Mouse (Mus musculus): ENCODE data around the gene Gm4952. TPM values are rescaled to one million over a fixed set of nuclear protein-coding genes. Genes with fewer than 3 reads are reported as not detected.

Gm4952 gene
- polyA plus RNA-seq, 1 experiment = 0.16 TPM

DNA sequence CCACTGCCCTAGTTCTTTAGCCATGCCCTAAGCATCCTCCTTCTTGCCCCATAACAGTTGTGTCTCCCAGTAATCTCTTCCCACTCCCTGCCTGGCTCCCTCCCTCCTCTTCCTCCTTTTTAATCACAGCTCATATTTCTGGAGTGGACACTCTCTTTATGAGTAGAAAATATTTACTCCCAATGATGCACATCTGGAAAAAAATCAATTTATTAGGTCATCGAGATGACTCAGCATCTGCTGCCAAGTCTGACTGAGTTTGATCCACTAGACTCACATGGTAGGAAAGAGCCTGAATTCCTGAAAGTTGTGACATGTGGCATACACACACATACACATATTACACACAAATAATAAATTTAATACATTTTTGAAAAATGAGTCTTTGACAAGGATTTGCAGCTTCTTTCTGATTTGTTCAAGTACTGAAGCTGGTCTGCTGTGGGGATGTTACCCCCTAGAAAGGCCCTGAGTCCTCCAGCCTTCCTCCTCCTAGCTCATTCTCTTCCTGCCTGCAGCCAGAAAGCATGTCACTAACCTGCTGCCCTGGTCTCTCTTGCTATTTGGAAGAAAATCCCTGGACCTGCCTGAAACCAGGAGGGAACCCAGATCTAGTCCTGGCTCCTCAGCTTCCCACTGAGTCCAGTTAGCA lies 27.0 kb upstream of the Gm4952 start:
- 62% methylated on average over 1 of the region's 1 CpGs for WGBS
- no peaks in the 10 kb centered on the region for H3K27me3 ChIP-seq (ENCODE audit: control insufficient read depth, insufficient read depth, low read length)
- no peak for TF ChIP-seq CTCF (IDR thresholded peaks at IDR 0.05; ENCODE audit: borderline replicate concordance, insufficient read depth, low read depth, low read length)
- no peak for TF ChIP-seq POLR2A (IDR thresholded peaks at IDR 0.05; ENCODE audit: borderline replicate concordance, insufficient read depth, low read length)
- H3K4me1 ChIP-seq (ENCODE audit: control insufficient read depth, insufficient read depth, low read length) = no peaks in the 10 kb centered on the region
- no peak overlapping the region for H3K4me3 ChIP-seq (replicated peaks; ENCODE audit: insufficient read depth, low read depth, low read length)
- no peak overlapping the region for H3K27ac ChIP-seq (ENCODE audit: insufficient read depth, low read length)
- DNase-seq = no peak

DNA sequence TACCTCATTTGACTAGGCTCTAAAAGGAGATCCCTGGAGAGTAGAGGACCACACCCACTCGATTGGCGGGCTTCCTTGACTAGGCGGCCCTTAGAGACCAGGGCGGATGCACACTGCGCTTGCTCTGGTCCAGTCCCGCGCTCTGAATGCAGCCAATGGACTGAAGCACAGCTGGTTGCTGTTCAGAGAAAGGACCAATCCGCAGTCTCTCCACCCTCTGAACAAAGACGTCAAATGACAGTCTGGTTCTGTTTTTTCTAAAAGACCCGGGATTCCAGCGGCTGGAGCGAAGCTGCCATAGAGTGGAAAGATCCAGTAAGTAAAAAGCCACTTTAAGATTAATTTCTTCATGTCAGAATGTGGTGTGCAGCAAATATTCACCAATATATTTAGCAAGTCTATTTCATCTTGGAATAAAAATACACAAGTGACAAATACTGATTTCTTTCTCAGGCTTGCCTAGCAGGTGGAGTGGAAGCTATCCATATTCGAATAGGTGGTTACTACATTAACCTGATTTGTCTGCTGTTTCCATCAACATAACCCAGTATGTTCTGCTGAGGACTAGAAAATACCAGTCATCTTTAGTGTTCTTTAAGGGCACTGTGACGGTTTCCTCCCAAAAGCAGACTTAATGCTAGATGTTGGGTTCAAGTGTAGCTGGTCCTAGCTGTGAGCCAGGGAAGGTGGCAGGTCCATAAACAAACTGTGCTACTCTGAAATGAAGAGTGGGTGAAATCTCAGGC lies 26.3 kb upstream of the Gm4952 start:
- H3K27ac ChIP-seq (ENCODE audit: insufficient read depth, low read length) = no peak overlapping the region
- no peak overlapping the region for H3K4me3 ChIP-seq (replicated peaks; ENCODE audit: insufficient read depth, low read depth, low read length)
- WGBS = 3% methylated on average over 14 of the region's 14 CpGs
- peak; percentile 13 to 42 for DNase-seq
- no peaks in the 10 kb centered on the region for H3K27me3 ChIP-seq (ENCODE audit: control insufficient read depth, insufficient read depth, low read length)
- no peak for TF ChIP-seq CTCF (IDR thresholded peaks at IDR 0.05; ENCODE audit: borderline replicate concordance, insufficient read depth, low read depth, low read length)
- no peak for TF ChIP-seq POLR2A (IDR thresholded peaks at IDR 0.05; ENCODE audit: borderline replicate concordance, insufficient read depth, low read length)
- no peaks in the 10 kb centered on the region for H3K4me1 ChIP-seq (ENCODE audit: control insufficient read depth, insufficient read depth, low read length)

DNA sequence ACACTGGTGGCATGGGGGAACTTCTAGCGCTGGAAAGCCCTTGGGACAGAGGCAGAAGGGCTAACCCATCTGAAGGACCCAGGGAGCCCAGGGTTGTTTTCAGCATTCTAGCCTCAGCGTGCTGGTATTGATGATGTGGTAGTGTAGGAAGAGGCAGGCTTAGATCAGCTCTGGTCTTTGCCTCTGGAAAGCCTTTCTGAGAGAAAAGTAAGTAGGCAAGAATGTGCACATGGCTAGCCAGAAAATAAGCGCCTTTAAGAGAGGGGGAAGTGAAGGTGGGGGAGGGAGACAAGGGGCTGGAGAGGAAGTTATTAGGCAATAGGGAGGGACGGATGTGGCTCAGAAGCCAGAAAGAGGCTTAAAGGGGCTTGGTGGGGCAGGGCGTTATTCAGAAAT lies 25.8 kb upstream of the Gm4952 start:
- WGBS = 14% methylated on average over 5 of the region's 5 CpGs

DNA sequence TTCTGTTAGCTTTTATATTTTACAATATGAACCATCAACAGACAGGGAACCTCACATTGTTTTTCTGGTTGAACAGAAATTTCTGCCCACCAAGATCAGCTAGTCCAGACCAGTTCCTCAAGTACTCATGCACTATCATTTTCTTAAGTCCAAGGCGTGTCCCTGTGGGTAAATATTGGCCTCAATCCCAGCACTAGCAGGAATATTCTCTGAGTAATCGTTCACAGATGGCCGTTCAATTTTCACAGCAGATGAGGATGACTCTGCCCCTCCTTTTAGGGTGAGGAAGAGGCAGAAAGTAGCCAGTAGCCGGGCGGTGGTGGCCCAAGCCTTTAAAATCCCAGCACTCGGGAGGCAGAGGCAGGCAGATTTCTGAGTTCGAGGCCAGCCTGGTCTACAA lies 24.7 kb upstream of the Gm4952 start:
- Histone ChIP-seq H3K4me3 (replicated peaks; ENCODE audit: insufficient read depth, low read depth, low read length) (no peak overlapping the region), H3K4me1 (ENCODE audit: control insufficient read depth, insufficient read depth, low read length) (no peaks in the 10 kb centered on the region), H3K27ac (ENCODE audit: insufficient read depth, low read length) (no peak overlapping the region), H3K27me3 (ENCODE audit: control insufficient read depth, insufficient read depth, low read length) (no peaks in the 10 kb centered on the region)
- TF ChIP-seq CTCF (IDR thresholded peaks at IDR 0.05; ENCODE audit: borderline replicate concordance, insufficient read depth, low read depth, low read length) = no peak
- TF ChIP-seq POLR2A (IDR thresholded peaks at IDR 0.05; ENCODE audit: borderline replicate concordance, insufficient read depth, low read length) = no peak
- 43% methylated on average over 7 of the region's 7 CpGs for WGBS
- no peak for DNase-seq

More for the DNA sequence above, 25.8 kb upstream of the Gm4952 start:
- Histone ChIP-seq H3K4me1 (ENCODE audit: control insufficient read depth, insufficient read depth, low read length) (no peaks in the 10 kb centered on the region), H3K27me3 (ENCODE audit: control insufficient read depth, insufficient read depth, low read length) (no peaks in the 10 kb centered on the region), H3K27ac (ENCODE audit: insufficient read depth, low read length) (no peak overlapping the region), H3K4me3 (replicated peaks; ENCODE audit: insufficient read depth, low read depth, low read length) (no peak overlapping the region)
- TF ChIP-seq CTCF (IDR thresholded peaks at IDR 0.05; ENCODE audit: borderline replicate concordance, insufficient read depth, low read depth, low read length) = no peak
- no peak for TF ChIP-seq POLR2A (IDR thresholded peaks at IDR 0.05; ENCODE audit: borderline replicate concordance, insufficient read depth, low read length)
- no peak for DNase-seq

- DNase-seq = no peak
- Histone ChIP-seq H3K27ac (ENCODE audit: insufficient read depth, low read length) (no peak overlapping the region), H3K4me3 (replicated peaks; ENCODE audit: insufficient read depth, low read depth, low read length) (no peak overlapping the region), H3K4me1 (ENCODE audit: control insufficient read depth, insufficient read depth, low read length) (no peaks in the 10 kb centered on the region), H3K27me3 (ENCODE audit: control insufficient read depth, insufficient read depth, low read length) (no peaks in the 10 kb centered on the region)
- WGBS = 62% methylated on average over 2 of the region's 2 CpGs
- no peak for TF ChIP-seq POLR2A (IDR thresholded peaks at IDR 0.05; ENCODE audit: borderline replicate concordance, insufficient read depth, low read length)
- TF ChIP-seq CTCF (IDR thresholded peaks at IDR 0.05; ENCODE audit: borderline replicate concordance, insufficient read depth, low read depth, low read length) = no peak
Observed at GRCm38 (mm10) chr19:12575514-12575913, 24.3 kb upstream of the Gm4952 start.

- Histone ChIP-seq H3K27ac (ENCODE audit: insufficient read depth, low read length) (no peak overlapping the region), H3K27me3 (ENCODE audit: control insufficient read depth, insufficient read depth, low read length) (no peaks in the 10 kb centered on the region), H3K4me1 (ENCODE audit: control insufficient read depth, insufficient read depth, low read length) (no peaks in the 10 kb centered on the region), H3K4me3 (replicated peaks; ENCODE audit: insufficient read depth, low read depth, low read length) (no peak overlapping the region)
- WGBS = 50% methylated on average over 2 of the region's 2 CpGs
- no peak for DNase-seq
- TF ChIP-seq POLR2A (IDR thresholded peaks at IDR 0.05; ENCODE audit: borderline replicate concordance, insufficient read depth, low read length) (no peak), CTCF (IDR thresholded peaks at IDR 0.05; ENCODE audit: borderline replicate concordance, insufficient read depth, low read depth, low read length) (no peak)
Observed at GRCm38 (mm10) chr19:12576639-12577038, 23.1 kb upstream of the Gm4952 start.

GRCm38 (mm10) chr19:12585310-12585709 lies 14.5 kb upstream of the Gm4952 start:
- TF ChIP-seq POLR2A (IDR thresholded peaks at IDR 0.05; ENCODE audit: borderline replicate concordance, insufficient read depth, low read length) = no peak
- no peak for TF ChIP-seq CTCF (IDR thresholded peaks at IDR 0.05; ENCODE audit: borderline replicate concordance, insufficient read depth, low read depth, low read length)
- WGBS = 89% methylated on average over 4 of the region's 4 CpGs
- H3K4me1 ChIP-seq (ENCODE audit: control insufficient read depth, insufficient read depth, low read length) = no peaks in the 10 kb centered on the region
- no peak for DNase-seq
- no peaks in the 10 kb centered on the region for H3K27me3 ChIP-seq (ENCODE audit: control insufficient read depth, insufficient read depth, low read length)
- H3K4me3 ChIP-seq (replicated peaks; ENCODE audit: insufficient read depth, low read depth, low read length) = no peak overlapping the region
- no peak overlapping the region for H3K27ac ChIP-seq (ENCODE audit: insufficient read depth, low read length)

DNA sequence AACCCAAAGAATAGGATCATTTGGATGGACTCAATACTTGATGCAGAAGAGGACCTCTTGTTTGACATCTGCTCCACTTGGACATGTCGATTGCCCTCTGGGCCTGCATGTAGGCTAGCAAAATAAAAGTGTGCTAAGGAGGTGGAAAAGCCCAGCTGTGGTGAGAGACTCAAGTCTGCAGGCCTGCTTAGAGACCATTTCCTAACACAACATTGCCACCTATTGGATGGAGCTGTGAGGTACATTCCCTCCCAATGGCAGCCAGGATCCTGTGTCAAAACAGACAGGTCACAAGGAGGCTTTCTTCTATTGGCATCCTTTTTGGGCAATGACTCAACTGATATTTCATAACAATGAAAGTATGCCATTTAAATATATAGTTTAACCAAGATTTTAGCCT lies 7.9 kb upstream of the Gm4952 start:
- Histone ChIP-seq H3K4me3 (replicated peaks; ENCODE audit: insufficient read depth, low read depth, low read length) (no peak overlapping the region), H3K4me1 (ENCODE audit: control insufficient read depth, insufficient read depth, low read length) (no peaks in the 10 kb centered on the region), H3K27me3 (ENCODE audit: control insufficient read depth, insufficient read depth, low read length) (no peaks in the 10 kb centered on the region), H3K27ac (ENCODE audit: insufficient read depth, low read length) (no peak overlapping the region)
- WGBS = 3% methylated on average over 1 of the region's 1 CpGs
- peak; percentile 53 to 59 for DNase-seq
- TF ChIP-seq CTCF (IDR thresholded peaks at IDR 0.05; ENCODE audit: borderline replicate concordance, insufficient read depth, low read depth, low read length) = peak; percentile 85
- no peak for TF ChIP-seq POLR2A (IDR thresholded peaks at IDR 0.05; ENCODE audit: borderline replicate concordance, insufficient read depth, low read length)

Data from cerebellum, adult 2 months (tissue).